Mouse (Mus musculus) yolk sac, embryonic 10.5 days (tissue): ENCODE measurements around the gene Aph1b.

Experiments
- DNase-seq: peaks from one replicate; pipeline ENCODE4 v3.0.0-alpha.2; 2017; ENCODE audit warnings: low spot score

Aph1b gene

DNA sequence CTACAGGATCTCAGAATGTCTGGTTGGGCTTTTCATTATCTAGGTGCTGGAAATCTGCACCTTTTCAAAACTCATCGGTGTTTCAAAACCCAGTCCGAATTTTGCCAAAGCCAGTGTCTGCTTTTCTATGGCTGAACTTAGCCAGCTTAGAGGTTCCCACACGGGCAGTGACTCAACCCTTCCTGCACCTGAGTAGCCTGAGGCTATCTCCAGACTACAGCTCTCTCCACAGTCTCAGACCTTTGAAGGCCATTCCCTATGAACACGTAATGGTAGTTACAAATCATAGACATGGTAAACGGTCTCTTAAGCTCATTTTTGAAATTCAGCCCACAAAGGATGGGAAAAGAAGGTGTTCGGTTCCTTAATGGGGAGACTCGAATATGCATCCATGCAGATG, 55.8 kb downstream of the Aph1b start:
- no peak for DNase-seq

DNA sequence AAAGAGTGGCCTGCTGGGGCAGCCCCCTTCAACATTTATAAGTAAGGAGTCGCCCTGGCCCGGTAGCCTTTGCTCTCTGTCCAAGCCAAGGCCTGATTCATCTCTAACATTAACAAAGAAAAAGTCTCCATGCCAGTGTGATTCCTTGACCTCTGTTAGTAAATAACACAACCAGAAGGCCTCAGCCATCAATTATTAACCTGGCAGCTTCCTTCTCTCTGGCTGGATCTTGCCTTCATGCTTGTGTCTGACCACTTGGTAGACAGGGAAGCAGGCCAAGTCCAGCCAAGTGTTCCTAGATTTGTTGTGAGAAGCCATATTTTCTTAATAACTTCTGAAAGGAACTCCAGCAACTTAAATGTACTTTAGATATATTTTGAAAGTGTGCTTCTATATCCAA, 58.7 kb downstream of the Aph1b start:
- DNase-seq: peak; percentile 80

DNA sequence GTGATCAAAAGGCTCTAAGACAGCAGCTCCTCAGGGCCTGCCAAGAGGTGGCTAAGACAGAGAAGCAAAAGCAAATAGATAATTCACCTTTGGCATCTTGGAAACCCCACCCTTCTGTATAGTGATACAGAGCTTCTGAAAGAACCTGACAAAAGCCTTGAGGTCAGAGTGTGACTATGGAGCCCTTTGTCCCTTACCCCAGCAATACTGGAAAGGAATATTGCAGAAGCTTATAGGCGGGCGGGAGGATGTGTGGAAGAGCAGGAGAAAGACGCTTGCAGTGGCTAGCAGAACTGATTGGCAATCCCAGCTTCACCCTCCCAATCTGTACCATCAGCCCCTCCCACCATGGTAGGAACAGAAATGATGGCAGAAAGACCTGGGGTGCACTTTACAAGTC, 59.3 kb downstream of the Aph1b start:
- peak; percentile 65 for DNase-seq

DNA sequence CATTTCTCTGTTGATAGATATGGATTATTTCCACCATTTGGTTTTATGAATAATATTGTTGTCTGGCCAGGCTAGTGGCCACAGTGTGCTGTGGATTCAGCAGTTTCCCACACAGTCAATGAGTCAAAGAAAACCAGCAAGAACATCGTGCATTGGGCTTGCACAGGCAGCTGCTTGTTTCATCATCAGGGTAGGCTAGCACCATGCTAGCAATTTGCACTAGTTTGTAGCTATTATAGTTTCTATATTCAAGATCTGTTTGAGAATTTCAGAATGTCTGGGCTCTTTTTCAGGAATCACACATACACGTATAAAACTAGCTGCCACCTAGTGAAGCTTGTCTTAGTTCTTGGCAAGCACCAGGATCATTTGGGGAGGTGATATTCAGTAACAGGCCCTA, 60.2 kb downstream of the Aph1b start:
- no peak for DNase-seq

DNA sequence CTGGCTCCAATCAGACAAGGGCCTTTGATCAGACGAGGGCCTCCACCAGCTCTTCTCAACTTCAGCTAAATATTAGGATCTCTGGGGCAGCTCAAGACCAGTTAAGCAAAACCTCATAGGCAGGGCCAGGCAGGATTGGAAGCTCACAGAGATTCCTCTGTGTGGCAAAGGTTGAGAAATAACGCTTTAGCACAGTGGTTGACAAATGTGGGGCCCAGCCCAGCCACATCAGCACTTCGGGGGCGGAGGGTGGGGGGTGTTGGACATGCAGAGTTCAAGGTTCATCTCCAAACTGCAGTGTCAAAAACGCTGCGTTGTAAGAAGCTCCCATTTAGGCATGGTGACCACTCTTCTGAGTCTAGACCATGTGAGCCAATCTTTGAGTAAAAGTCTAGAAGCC, 60.7 kb downstream of the Aph1b start:
- DNase-seq: peak; percentile 86

DNA sequence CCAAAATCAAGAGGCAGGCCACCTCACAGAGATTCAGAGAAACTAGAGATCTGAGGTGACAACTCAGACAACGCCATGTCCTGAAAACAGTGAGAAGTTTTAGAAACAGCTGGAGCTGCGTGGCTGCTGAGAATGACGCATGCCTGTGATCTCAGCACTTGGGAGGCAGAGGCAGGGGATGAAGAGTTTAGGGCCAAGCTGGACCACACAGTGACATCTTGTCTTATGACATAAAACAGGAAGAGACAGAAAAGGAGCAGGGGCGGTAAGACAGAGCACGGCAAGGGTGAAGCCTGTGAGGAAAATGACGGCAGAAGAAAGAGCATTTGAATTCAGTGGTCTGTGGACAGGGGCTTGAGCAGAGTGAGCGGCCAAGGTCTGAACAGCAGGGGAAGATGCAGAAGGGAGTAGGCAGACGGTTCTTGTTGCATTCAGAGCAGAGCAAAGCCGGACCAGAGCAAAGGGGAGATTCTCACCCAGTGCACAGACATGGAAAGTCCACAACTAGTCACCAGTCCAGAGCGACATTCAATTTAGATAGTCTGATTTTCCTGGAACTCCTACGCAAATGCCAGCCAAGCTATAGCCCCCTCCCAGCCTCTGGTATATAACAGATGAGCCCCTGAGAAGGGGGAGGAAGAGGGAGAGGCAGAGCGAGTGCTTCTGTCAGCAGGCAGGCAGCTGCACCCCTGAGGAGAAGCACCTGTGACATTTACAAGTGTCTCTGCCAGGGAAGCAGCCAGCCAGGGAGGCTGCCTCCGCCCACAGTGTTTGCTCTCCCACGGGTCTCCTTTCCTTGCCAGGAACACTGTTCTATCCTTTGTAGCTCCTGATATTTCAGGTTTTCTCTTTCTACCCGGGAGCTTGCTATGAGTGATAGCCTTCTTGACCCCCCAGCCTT, 62.2 kb downstream of the Aph1b start:
- DNase-seq: no peak

DNA sequence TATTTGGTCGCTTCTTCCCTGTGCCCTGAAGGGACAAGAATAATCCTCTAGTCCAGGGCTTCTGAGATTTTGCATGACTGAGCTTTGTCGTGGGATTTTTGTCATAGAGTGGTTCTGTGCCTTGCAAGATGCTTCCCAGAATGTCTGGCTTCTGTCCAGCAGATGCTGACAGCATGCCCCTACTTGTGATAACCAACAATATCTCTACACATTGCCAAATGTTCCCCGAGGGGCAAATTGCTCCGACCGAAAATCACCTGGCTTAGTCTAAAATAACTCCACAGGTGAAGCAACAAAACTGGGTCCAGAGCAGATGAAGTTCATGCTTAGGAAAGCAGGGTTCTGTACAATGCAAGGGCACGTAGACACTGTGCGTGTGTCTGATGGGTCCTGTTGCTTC, 64.0 kb downstream of the Aph1b start:
- DNase-seq: no peak

DNA sequence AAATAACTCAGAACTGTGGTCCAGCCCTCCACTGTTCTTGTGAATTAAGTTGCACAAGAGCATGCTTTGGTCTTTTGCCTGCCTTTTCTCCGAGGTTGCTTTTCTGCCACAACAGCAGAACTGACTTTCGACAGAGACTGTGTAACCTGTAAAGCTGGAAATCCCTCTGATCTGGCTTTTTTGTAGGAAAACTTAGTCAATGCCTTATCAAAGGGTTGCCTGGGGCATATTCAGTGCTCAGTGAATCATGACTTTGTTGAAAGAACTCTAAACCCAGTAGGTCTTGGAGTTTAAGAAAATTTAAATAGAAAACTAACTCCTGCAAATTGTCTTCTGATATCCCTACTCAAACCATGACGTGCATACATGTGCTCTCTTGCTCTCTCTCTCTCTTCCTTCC, 64.7 kb downstream of the Aph1b start:
- DNase-seq: no peak

DNA sequence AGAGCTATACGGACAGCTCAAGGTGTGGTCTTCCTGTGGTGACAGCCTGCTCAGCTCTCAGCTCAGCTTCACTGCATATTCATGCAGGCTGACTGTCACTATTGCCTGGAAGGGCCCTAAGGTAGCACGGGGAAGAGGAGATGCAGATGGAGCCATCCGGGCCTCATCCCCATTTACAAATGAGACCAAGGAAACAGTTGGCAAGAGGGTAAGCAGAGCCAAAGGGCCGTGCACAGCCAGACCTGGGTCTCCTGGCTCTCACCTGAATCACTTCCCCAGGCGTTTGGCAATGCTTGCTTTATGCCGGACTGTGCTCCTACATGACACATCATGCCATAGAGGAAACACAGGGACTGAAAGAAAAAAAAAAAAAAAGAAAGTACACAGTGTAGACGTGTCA, 68.0 kb downstream of the Aph1b start:
- DNase-seq: no peak

DNA sequence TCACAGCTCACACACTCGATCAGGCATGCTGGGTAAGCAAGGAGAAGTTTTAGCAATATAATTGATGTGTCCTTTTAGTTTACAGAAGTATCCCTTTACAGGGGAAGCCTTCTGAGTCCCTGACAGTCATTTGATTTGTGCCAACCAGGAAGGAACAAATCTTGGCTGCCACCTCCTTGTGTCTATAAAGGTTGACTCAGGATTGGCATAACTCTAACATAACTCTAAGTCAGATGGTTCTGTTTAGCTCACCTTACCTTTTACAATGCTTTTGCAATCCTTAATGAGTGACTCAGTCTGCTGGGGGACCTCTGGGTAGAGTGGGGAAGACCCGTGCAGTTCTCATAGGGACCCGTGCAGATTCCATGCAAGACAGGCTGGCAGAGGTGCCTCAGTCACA, 69.7 kb downstream of the Aph1b start:
- DNase-seq: no peak
